Mouse (Mus musculus) mouse embryonic stem cell (cell line): ENCODE data around the gene Dnajc1.

Experiments
- in situ Hi-C, 2 experiments: fragments of 300-500 bp; cut with MboI; formaldehyde crosslinking; loops; 1 replicate in 1 of 2; 3 replicates in 1 of 2; pipeline ENCODE4 v1.14.3; 2019 to 2020; ENCODE audit warnings: low sequenced_read_pairs in 2 of 2, low pct_unique_long_range_greater_than_20kb in 1 of 2, mixed read lengths in 1 of 2; ENCODE audit not compliant: unreplicated experiment in 1 of 2

Dnajc1 gene

DNA sequence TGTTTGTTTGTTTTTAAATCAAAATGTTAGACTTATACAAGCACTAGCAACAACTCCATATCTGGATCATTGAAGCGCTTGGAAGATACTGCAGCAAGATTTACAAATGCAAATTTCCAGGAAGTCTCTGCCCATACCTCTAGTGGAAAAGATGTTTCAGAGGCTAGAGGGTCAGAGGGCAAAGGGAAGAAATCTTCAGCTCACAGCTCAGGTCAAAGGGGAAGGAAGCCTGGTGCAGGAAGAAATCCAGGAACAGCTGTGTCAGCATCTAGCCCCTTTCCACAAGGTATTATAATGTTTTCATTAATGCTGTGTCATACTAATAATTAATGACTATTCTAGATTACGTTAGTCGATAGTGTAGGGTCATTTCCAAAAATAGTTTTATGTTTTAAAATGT is 233.2 kb downstream of the Dnajc1 start:
- in situ Hi-C loops, result no loop called here

- in situ Hi-C loops, result no loop called here
Observed at GRCm38 (mm10) chr2:18156131-18156530, 236.5 kb downstream of the Dnajc1 start.
